Mouse (Mus musculus): ENCODE results near the gene Fryl.

Gene Fryl

GRCm38 (mm10) chr5:73221826-73222225 is 34.6 kb downstream of the Fryl start:
- in situ Hi-C loops (cut with MboI) = no loop called here

- in situ Hi-C loops (cut with MboI) = no loop called here
Observed at GRCm38 (mm10) chr5:73219716-73220115, 36.7 kb downstream of the Fryl start.

GRCm38 (mm10) chr5:73218065-73218464 is 38.4 kb downstream of the Fryl start:
- in situ Hi-C loops (cut with MboI) = no loop called here

- in situ Hi-C loops (cut with MboI) = no loop called here
Observed at GRCm38 (mm10) chr5:73217116-73217515, 39.3 kb downstream of the Fryl start.

- in situ Hi-C loops (cut with MboI) = no loop called here
Observed at GRCm38 (mm10) chr5:73216014-73216413, 40.4 kb downstream of the Fryl start.

- in situ Hi-C loops (cut with MboI) = no loop called here
Observed at GRCm38 (mm10) chr5:73212446-73212845, 44.0 kb downstream of the Fryl start.

- in situ Hi-C loops (cut with MboI) = no loop called here
Observed at GRCm38 (mm10) chr5:73211961-73212360, 44.5 kb downstream of the Fryl start.

GRCm38 (mm10) chr5:73210971-73211315 is 45.5 kb downstream of the Fryl start:
- in situ Hi-C loops (cut with MboI) = no loop called here

- in situ Hi-C loops (cut with MboI) = no loop called here
Observed at GRCm38 (mm10) chr5:73210127-73210970, 46.1 kb downstream of the Fryl start.

GRCm38 (mm10) chr5:73209201-73210096 is 47.0 kb downstream of the Fryl start:
- in situ Hi-C loops (cut with MboI) = no loop called here

GRCm38 (mm10) chr5:73208645-73209044 is 47.8 kb downstream of the Fryl start:
- in situ Hi-C loops (cut with MboI) = no loop called here

- in situ Hi-C loops (cut with MboI) = no loop called here
Observed at GRCm38 (mm10) chr5:73206722-73207121, 49.7 kb downstream of the Fryl start.

GRCm38 (mm10) chr5:73205996-73206629 is 50.3 kb downstream of the Fryl start:
- in situ Hi-C loops (cut with MboI) = no loop called here

GRCm38 (mm10) chr5:73205050-73205449 is 51.4 kb downstream of the Fryl start:
- in situ Hi-C loops (cut with MboI) = no loop called here

GRCm38 (mm10) chr5:73202498-73202897 is 53.9 kb downstream of the Fryl start:
- in situ Hi-C loops (cut with MboI) = no loop called here

- in situ Hi-C loops (cut with MboI) = no loop called here
Observed at GRCm38 (mm10) chr5:73202077-73202476, 54.3 kb downstream of the Fryl start.

GRCm38 (mm10) chr5:73200387-73201384 is 55.7 kb downstream of the Fryl start:
- in situ Hi-C loops (cut with MboI) = no loop called here

GRCm38 (mm10) chr5:73199586-73199985 is 56.8 kb downstream of the Fryl start:
- in situ Hi-C loops (cut with MboI) = no loop called here

GRCm38 (mm10) chr5:73198690-73199089 is 57.7 kb downstream of the Fryl start:
- in situ Hi-C loops (cut with MboI) = no loop called here

GRCm38 (mm10) chr5:73197796-73198195 is 58.6 kb downstream of the Fryl start:
- in situ Hi-C loops (cut with MboI) = no loop called here

GRCm38 (mm10) chr5:73194740-73195139 is 61.7 kb downstream of the Fryl start:
- in situ Hi-C loops (cut with MboI) = no loop called here
